Mouse (Mus musculus) kidney, adult 9 months (tissue): ENCODE results near the gene Mroh3.
A peak's percentile ranks its signal among the peaks of the same experiment; 100 is the strongest.

Experiments used
- DNase-seq: peaks from one replicate; pipeline ENCODE4 v3.0.0; 2022

Gene Mroh3

DNA sequence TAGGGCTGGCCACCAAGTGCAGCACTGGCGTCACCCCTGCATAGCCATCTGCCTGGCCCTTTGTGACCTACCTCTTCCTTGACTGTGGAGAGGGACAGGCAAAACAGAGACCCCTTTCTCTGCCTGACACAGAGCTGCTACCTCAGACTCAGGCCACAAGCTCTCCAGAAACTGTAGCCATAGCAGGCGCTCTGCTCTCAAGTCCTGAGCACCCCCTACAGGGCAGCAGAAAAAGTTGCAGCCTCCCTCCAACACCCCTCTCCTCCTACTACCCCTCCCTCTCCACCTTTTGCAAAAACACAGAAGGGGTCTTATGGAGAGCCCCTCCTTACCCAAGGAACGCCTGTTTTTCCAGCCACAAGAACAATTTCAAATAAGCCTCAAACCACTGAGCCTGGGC is at the start of gene Mroh3:
TSS of gene Mroh3 (minus strand) at position 26 of the 400 bp plus-strand sequence.
- DNase-seq = no peak

DNA sequence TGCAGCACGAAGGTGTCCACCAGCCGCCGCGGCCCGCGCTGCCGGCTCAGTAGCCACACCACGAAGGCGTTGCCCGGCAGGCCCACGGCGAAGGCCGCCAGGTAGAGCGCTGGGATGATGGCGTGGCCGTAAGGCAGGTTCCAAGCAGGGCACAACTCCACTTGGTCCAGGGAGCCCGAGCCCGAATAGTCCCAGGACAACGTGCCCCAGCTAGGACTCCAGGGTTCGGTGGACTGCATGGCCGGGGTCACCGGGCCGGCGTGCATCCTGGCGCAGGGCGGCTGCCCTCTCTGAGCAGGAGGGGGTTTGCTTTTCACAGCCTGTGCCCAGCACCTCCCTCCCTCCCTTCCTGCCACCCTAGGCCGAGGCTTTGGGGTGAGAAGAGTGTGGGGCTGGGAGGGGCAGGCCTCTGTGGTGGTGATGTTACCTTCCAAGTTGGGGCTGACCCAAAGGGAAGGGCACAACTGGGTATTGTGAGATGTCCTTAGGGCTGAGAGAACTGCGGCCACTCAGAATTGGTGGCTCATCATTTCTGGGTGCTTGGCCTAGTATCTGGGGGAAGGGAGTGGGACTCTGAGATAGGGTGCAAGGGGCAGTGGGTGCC is 48.1 kb upstream of the Mroh3 start, which contains the start of gene Gpr25:
TSS of gene Gpr25 (minus strand) at position 239 of the 604 bp plus-strand sequence.
- no peak for DNase-seq

DNA sequence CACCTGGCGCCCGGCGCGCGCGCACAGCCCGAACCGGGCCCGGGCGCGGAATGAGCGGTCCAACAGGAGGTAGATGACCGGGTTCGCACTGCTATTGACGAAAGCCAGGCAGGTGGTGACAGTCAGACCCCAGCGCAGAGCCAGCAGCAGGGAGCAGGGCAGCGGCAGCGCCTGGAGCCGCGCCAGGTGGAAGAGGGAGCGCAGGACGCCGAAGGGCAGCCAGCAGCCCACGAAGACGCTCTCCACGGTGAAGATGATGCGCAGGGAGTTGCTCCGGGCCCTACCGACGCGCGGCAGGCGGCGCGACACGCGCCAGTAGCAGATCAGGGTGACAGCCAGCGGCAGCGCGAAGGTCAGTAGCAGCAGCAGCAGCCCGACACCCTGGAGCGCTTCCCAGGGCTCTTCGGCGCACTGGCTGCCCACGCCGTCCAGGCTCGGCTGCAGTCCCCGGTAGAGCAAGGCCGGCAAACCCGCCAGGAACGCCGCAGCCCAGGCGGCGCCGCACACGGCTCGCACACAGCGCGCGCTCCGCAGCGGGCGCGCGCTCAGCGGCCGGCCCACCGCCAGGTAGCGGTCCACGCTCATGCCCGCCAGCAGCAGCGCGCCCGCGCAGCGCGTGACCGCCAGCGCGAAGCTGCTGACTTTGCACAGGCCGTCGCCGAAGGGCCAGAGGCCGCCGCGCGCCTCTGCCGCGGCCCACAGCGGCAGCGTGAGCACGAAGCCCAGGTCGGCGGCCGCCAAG is 47.4 kb upstream of the Mroh3 start:
- peak; percentile 56 for DNase-seq

DNA sequence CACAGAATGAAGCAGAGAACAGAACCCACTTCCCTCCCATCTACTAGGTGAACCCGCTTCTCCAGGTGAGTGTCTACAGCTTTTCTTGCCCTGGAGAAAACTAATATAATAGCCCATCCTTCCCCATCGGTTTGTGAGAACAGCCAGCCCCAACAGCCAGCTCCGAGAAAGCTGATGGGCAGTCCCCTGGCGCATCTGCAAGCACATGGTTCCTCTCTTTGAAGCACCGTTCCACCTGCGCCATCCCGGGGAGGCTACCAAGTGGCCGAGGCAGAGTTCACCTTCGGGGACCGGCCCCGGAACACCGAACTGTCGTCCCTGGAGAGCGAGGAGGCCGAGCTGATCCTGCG is 46.9 kb upstream of the Mroh3 start:
- no peak for DNase-seq

DNA sequence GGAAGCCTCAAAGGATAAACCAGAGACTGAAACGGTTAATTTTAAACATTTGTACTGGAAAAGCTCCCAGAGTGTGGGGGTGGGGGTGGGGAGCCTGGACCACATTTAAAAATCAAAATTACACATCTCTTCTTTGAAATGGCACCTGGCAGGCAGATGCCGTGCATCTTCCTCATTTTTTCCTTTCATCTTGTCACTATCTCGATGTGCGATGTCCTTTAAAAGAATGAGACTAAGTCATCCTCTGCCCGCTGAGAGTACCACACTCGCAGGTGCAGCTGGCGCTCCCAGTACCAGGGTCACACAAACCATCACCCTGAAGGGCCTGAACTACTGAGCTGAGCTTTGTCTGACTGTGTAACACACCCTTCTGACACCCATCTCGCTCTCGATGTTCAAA is 45.9 kb upstream of the Mroh3 start:
- no peak for DNase-seq

DNA sequence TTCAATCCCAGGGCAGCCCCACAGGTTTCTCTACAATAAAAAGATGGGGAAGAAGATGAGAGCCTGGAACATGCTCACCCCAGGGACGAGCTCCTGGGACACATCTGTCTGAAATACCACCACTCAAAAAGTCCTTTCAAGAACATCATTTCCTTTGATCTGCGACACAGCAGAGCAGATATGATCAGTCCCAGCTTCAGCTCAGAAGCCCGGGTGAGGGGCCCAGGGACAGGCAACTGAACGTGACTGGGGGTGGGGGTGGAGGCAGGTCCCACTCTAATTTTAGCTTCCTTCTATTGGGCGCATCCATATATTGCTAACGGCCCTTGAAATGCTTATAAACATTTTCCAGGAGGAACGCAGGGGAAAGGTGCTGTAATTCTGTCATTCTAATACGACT is 43.0 kb upstream of the Mroh3 start:
- DNase-seq = no peak

DNA sequence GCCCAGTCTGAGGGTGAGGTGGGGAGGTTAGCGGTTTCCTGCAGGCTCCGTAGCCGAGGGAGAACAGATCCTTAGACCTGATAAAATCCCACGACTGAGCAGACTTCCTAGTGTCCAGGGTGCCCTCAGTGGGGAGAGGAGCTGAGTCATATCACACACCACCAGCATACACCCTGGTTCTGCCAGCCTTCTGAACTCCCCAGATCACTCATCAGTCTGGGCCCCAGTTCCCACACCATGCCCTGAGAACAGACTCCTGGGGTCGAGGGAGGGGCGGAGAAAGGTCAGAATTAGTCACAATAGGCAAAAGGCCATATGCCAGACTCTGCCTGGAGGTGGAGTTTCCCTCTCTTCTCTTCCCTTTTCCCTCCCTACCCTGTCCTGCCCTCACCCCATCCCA is 42.5 kb upstream of the Mroh3 start:
- no peak for DNase-seq

DNA sequence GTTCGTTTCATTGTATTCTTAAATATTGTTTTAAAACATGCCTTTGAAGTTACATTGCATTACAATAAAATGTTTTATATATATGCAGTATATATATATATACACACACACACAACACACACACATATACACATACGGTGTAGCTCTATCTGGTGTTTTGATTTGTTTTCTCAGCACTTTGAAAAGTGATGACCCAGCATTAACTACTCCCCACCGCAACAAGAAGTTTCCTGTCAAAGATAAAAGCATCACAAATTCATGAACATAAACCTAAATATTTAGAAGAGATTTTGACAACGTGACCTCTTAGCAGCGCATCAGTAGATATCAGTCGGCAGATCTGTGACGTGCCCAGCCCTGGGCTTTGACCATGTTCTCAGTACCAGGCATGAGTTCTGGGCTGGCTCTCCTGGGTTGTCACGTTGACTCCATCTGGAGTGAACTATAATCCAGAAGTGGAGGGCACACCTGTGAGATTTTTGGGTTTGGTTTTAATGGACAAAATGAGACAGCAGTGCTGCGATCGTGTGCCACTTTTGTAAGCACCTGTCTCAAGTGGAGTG is 42.0 kb upstream of the Mroh3 start:
- no peak for DNase-seq

DNA sequence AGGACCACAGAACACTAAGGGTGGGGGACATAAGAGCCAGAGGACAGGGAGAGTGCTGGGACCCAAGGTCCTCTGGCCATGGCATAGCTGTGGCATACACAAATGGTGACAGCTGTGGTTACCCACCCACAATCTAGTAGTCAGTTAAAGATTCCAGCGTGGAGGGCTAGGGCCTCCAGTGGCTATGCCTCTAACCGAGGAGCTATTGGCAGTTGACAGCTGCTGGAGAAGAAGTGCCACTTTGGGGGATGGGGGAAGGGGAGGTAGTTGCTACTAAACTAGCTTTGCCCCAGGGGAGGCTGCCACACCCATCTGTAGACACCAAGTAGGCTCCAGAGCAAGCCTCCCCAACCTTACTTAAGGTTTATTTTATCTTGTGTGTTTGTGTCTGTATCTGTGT is 40.8 kb upstream of the Mroh3 start:
- no peak for DNase-seq

DNA sequence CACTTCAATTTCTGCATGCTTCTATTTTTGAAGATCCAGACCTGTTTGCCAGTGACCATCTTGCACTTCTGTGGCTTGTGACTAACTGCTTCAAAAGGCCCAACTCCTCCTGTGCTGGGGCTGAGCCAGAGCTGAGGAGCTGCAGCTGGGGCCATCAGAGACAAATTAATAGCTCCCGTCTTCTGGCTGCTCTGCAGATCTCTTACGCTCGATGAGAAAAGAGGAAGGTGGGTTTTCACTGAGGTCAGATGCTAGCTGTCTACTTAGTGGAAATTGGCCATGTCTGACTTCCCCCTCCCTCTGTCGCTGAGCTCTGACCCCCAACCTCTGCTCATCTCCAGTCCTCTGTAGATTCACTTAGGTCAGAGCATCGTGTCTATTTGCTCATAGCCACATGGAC is 37.0 kb upstream of the Mroh3 start:
- DNase-seq = no peak

DNA sequence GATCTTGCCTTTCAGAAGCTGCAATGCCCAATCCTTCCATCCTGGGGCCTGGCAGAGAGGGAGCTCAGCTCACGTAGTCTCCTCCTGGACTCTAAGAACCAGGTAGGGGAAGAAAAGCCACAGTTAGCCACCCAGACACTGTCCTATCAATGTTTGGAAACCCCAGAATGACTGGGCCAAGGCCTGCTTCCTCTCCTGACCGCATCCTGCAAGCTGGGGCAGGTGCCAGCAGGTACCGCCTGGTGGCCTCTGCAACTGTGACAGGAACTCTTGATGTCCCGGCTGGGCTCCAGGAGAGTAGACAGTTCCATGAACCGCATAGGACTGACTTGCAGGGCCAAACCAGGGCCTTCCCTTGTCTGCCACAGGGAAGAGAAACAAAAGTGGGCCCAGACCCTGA is 34.8 kb upstream of the Mroh3 start:
- DNase-seq = no peak

DNA sequence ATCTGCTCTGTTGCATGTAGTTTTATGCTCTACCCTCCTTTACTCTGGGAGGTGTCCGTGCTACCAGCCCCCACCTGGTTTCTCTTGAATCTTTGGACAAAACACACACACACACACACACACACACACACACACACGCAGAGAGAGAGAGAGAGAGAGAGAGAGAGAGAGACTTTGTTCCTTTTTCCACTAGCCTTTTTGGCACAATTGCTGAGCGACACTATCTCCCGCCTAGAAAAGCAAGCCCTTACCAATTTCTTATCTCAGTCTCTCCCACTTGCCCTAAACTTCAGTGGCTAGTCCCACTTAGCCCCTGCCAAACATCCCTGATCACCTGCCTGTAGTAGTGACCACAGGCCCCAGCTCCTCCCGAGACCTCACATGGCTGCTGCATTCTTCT is 31.8 kb upstream of the Mroh3 start:
- no peak for DNase-seq

DNA sequence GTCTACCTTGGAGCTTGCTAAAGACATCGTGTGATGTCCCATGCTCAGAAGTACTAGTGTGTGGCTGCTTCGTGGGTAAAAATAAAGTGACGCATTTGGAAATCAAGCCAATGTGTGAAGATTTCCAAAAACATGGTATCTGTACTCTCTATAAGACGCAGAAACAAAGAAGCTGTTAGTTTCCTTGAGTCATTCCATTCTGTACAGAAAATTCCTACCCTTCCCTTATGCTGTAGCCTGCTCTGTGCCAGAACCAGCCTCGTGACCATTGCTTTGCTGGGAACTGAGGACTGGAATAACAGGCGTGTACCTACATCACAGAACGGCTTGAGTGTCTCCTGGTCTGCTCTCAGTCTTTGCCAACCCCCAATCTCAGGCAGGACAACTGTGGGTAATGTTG is 29.2 kb upstream of the Mroh3 start:
- no peak for DNase-seq

DNA sequence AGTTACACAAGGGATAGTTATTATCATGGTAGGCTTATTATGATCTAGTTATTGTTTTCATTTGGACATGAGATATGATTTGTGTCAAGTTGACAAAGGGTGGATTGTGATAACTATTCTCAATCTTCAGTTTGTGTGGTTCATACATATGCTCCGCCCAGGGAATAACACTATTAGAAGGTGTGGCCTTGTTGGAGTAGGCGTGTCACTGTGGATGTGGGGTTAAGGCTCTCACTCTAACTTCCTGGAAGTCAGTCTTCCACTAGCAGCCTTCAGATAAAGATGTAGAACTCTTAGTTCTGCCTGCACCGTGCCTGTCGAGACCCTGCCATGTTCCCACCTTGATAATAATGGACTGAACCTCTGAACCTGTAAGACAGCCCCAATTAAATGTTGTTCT is 25.9 kb upstream of the Mroh3 start:
- no peak for DNase-seq

DNA sequence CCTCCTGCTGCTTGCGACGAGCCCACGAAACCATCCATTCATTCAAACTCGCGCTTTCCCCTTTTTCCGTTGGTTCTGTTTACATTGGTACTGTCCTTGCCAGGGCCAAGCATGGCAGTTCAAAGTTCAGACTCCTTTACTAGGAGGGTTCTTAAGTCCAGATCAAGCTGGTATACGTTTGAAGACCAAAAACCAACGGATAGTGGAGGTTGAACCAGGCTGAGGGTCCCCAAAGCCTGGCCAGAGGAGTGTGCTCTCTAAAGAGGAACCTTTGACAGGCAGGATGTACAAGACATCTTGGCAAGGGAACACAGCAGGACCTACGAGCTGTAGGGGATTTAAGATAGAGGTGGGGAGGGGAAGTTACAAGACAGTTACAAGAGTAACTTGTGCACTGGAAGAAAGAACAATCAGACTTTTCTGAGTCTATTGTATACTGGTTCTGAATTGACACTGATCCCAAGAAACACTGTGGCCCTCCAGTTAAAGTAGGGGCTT is 22.0 kb upstream of the Mroh3 start:
- DNase-seq = no peak

DNA sequence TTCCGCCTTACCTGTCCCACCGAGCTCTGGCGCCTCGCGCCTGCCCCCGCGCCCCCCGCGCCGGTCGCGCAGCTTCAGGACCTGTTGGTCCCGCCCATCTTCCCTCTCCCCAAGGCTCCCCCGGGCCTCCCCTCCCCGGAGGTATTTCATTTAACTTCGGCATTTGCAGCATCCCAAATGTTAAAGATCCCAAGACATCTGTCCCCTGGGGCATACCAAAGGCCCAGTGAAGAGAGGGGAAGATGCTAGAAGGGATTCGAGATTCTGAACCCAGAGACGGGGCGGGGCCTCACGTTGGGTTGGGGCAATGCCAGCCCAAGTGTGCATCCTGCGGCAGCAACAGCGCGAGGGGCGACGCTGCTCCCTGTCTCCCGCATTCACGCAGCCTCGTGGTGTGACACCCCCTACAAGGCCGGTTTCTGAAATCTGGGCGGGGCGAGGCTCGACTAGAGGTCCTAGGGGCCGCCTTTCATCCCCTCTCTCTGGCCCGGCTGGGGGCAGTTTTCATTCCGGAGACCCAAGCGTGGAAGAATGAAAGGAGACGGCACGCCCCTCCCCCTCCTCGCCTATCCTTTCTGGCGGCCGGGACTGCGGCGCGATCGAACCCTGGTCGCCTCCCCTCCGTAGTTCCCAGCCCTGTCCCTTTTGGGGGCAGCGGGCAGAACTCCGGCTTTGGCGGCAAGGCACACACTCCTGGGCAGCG is 21.4 kb upstream of the Mroh3 start, which contains the start of gene Inava:
TSS of gene Inava (minus strand) at position 373 of the 703 bp plus-strand sequence.
- DNase-seq = peak; percentile 29

DNA sequence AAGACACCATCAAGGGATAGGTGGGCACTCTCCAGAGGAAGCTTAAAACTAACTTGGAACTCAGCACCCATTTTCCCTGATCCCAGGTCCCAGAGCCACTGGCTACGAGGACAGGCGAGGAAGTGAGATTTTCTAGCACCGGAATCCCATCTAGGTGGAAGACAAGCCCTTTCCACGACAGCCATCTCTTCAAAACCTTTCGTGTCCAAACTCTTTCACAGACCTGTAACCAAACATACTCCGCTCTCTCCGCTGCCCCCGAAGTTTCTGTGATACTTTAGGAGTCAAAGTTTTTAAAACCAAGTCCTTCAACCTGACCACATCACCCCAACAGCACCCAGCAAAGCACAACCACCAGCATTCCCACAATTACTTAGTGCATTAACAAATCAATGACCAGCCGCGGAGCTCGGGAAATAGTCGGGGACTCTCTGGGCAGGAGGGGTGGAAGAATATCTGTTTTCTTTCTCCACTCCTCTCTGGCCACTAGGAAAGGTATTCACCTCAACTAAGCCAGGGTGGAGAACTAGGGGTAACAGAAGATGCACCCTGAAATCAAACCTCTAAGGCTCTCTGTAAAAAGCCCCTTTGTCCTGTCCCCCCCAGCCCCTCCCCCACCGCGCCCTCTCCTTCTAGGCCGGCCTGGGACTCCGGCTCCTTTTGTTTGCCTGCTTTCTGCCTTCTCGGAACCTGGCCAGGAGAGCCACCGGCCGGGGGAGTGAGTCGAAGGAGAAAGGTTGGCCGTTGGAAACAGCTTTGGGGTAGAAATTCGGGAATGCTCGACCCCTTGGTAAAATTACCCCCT is 20.6 kb upstream of the Mroh3 start:
- DNase-seq = no peak

DNA sequence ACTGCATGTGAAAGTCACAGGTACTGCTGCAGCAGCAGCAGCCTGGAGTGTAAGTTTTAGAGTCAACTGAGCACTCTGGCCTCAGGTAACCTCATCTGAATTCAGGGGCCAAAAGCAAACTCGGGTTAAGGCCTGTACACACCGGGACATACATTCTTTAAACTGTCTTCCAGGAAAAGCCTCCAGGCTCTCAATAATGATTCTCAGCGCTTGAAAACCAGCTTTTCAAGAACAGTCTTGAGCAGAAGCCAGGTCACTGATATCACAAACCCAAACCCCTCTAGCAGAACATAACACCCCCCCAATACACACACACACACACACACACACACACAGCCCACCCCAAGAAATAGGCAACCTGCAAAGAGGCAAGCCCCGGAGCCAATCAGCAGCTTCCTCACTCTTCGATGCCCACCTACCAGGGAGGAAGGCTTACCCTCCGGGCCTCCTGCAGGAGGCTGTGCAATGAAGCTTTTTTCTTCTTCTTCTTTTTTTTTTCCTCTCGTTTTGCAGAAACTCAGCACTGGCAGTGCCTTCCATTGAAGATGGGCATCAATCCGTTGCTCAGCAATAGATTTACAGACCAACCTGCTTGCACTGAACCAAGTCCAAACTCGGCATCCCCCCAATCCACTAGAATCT is 19.8 kb upstream of the Mroh3 start:
- DNase-seq = no peak

DNA sequence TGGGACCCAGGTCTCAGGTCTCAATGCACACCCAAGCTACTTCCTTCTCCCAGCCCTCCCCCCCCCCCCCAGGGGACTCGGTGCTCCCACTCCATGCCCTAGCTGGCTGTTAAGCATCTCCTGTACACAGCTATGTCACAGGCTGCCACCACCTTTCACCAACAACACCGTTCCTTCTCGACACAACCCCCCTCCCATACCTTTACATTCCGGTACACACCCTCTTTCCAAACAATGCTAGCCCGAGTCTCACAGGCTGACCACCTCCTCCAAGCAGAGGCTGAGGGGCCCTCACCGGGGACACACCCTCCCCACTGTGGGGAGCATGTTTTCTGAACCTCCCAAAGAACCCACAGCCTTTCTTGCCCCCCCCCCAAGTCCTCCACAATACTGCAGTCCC is 19.0 kb upstream of the Mroh3 start:
- no peak for DNase-seq

DNA sequence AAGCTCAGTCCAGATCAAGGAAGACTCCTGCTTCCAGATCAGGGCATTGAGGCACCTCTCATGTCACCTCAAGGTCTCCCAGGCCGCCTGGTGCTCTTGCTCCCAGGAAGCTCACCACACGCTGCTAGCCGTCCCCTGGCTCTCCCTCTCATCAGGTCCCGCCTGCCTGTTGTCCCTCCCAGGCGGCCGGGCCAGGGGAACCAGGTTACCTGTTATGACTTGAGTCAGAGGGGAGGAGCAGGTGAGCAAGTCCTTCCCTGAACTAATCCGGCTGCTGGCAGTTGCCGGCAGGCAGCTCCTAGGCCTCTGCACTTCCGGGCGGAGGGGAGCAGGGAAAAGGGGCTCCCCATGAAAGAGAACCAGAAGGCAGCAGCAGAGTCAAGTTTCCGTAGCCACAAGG is 17.6 kb upstream of the Mroh3 start:
- peak; percentile 82 for DNase-seq

DNA sequence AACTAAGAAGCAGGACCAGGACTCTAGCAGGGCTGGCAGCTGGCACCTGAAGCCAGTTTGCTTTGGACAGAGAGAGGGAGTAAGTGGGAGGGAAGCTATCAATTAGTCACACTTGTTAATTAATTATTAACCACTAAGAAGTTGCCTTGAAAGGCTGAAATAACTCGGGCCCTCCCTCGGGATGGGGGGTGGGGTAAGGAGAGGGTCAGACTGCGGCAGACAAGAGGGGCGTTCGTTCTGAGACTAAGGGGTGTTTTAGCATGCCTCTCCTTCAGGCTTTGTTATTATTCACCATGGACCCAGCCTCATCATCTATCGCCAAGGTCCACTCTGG is 16.4 kb upstream of the Mroh3 start:
- peak; percentile 83 for DNase-seq

DNA sequence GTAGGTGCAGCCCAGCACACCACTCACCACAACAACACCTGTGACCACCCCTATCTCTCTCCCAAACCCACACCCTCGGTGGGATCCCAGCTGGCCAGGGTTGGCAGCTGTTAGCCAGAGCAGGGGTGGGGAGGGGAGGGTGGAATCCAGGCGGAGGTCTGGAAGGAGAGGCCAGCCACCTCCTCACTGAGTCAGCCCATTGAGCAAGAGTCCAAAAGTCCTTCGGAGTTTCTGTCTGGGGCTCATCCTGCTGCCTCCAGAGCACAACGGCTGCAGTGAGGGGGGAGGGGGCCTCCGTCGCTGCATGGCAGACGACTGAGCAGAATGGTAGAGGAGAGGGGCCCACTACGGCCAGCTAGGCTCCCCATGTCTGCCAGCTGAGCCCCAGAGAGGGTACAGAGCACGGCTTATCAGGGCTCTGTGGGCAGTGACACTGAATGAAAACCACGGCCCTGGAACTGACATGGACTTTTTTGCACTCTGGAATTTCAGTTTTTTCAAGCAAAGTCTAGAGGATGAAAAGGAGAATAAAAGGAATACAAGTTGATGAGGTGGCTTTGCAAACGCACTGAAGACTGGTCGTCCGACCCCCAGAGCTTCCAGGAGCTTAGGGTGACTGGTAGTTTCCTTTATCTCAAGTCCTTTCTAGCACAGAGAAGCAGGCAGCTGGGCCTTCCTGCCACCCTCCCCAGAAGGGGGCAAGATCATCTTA is 15.9 kb upstream of the Mroh3 start:
- DNase-seq = peak; percentile 88
